Mouse (Mus musculus) neural tube, embryonic 15.5 days (tissue): ENCODE data around the gene Ccnb1. TPM values are rescaled to one million over a fixed set of nuclear protein-coding genes. Genes with fewer than 3 reads are reported as not detected.
A peak's percentile ranks its signal among the peaks of the same experiment; 100 is the strongest.
"Not testable (repeated sequence)": the region's sequence is repeated elsewhere in the genome, so short reads cannot be mapped to it uniquely, and the experiment has no call there.

Source experiments
- ATAC-seq: fragments of 200-750 bp; cut with Nextera tagmentation; 2 replicates; pipeline ENCODE4 v1.8.0; 2017; ENCODE audit warnings: mild to moderate bottlenecking, moderate TSS enrichment, moderate library complexity; ENCODE audit not compliant: low FRiP score
- H3K27ac ChIP-seq: fragments of 300-500 bp; sonication (generic); replicated peaks from 2 replicates; pipeline ENCODE4 v1.5.1; 2015; ENCODE audit warnings: mild to moderate bottlenecking, inconsistent platforms
- H3K27me3 ChIP-seq: fragments of 300-500 bp; sonication (generic); replicated peaks from 2 replicates; pipeline ENCODE4 v1.6.1; 2015; ENCODE audit warnings: inconsistent platforms
- H3K36me3 ChIP-seq: fragments of 300-500 bp; sonication (generic); 2 replicates; pipeline ENCODE4 v1.6.1; 2015; ENCODE audit warnings: inconsistent platforms
- H3K4me1 ChIP-seq: fragments of 300-500 bp; sonication (generic); 2 replicates; pipeline ENCODE4 v1.6.1; 2015; ENCODE audit warnings: inconsistent platforms
- H3K4me2 ChIP-seq: fragments of 300-500 bp; sonication (generic); 2 replicates; pipeline ENCODE4 v1.6.1; 2015; ENCODE audit warnings: inconsistent platforms, mild to moderate bottlenecking, moderate library complexity
- H3K4me3 ChIP-seq: fragments of 300-500 bp; sonication (generic); replicated peaks from 2 replicates; pipeline ENCODE4 v1.5.1; 2015; ENCODE audit warnings: mild to moderate bottlenecking, inconsistent platforms
- H3K9ac ChIP-seq: fragments of 300-500 bp; sonication (generic); replicated peaks from 2 replicates; pipeline ENCODE4 v1.6.1; 2015; ENCODE audit warnings: mild to moderate bottlenecking, inconsistent platforms
- H3K9me3 ChIP-seq: fragments of 300-500 bp; sonication (generic); replicated peaks from 2 replicates; pipeline ENCODE4 v1.6.1; 2016; ENCODE audit warnings: inconsistent platforms
- WGBS: fragments of 180-500 bp; shearing (Covaris S2); methylation state at CpG from one replicate; pipeline ENCODE4 v1.1.7; 2015; ENCODE audit warnings: mixed read lengths; 5-methylcytosine and 5-hydroxymethylcytosine counted together
- polyA plus RNA-seq: library from polyadenylated mRNA; unstranded; fragments of >200 nt; fragmentation: Nextera tagmentation; extraction: Ambion mirVana; gene quantifications from 2 replicates; pipeline ENCODE4 v1.2.1, GENCODE M21; 2015

The Ccnb1 gene
- polyA plus RNA-seq, 1 experiment from 2014 or later = 28.1 TPM

- H3K36me3 ChIP-seq = peaks cover 60% of the 10 kb centered on the region
Measured at GRCm38 (mm10) chr13:100805776-100806175, 19.4 kb upstream of the Ccnb1 start.

GRCm38 (mm10) chr13:100797171-100797570, 10.8 kb upstream of the Ccnb1 start:
- H3K27ac ChIP-seq = no peak overlapping the region
- 94% methylated on average over 6 of the region's 6 CpGs for WGBS
- no peak overlapping the region for H3K4me3 ChIP-seq
- H3K9ac ChIP-seq = no peak overlapping the region
- H3K4me2 ChIP-seq = no peak overlapping the region
- no peaks in the 10 kb centered on the region for H3K9me3 ChIP-seq
- H3K4me1 ChIP-seq = no peaks in the 10 kb centered on the region
- peaks cover 8% of the 10 kb centered on the region for H3K36me3 ChIP-seq
- no peak for ATAC-seq
- no peaks in the 10 kb centered on the region for H3K27me3 ChIP-seq

More at GRCm38 (mm10) chr13:100805776-100806175, 19.4 kb upstream of the Ccnb1 start:
- no peaks in the 10 kb centered on the region for H3K27me3 ChIP-seq
- no peak overlapping the region for H3K9ac ChIP-seq
- H3K4me2 ChIP-seq = no peak overlapping the region
- no peaks in the 10 kb centered on the region for H3K9me3 ChIP-seq
- ATAC-seq = no peak
- no peak overlapping the region for H3K27ac ChIP-seq
- H3K4me3 ChIP-seq = no peak overlapping the region
- H3K4me1 ChIP-seq = no peaks in the 10 kb centered on the region
- WGBS = 99% methylated on average over 3 of the region's 3 CpGs

GRCm38 (mm10) chr13:100789083-100789482, 2.7 kb upstream of the Ccnb1 start:
- Histone ChIP-seq H3K27me3 (no peaks in the 10 kb centered on the region), H3K4me2 (no peak overlapping the region), H3K27ac (no peak overlapping the region), H3K36me3 (no peaks in the 10 kb centered on the region), H3K9me3 (no peaks in the 10 kb centered on the region), H3K4me1 (peaks cover 5% of the 10 kb centered on the region), H3K4me3 (no peak overlapping the region), H3K9ac (no peak overlapping the region)
- 85% methylated on average over 3 of the region's 3 CpGs for WGBS
- ATAC-seq = no peak

- not testable (repeated sequence) for H3K4me1 ChIP-seq, H3K4me3 ChIP-seq, H3K4me2 ChIP-seq, H3K9me3 ChIP-seq, H3K27ac ChIP-seq, H3K36me3 ChIP-seq, H3K9ac ChIP-seq, H3K27me3 ChIP-seq, ATAC-seq
- 95% methylated on average over 12 of the region's 14 CpGs for WGBS
Measured at GRCm38 (mm10) chr13:100788057-100788456, 1.7 kb upstream of the Ccnb1 start.

- Histone ChIP-seq H3K27me3 (no peaks in the 10 kb centered on the region), H3K9ac (no peak overlapping the region), H3K4me2 (no peak overlapping the region), H3K4me3 (no peak overlapping the region), H3K9me3 (no peaks in the 10 kb centered on the region), H3K27ac (no peak overlapping the region), H3K4me1 (peaks cover 5% of the 10 kb centered on the region), H3K36me3 (no peaks in the 10 kb centered on the region)
- WGBS = 72% methylated on average over 6 of the region's 6 CpGs
- ATAC-seq = no peak
Measured at GRCm38 (mm10) chr13:100787316-100788010, 1.1 kb upstream of the Ccnb1 start.

GRCm38 (mm10) chr13:100785806-100786413, 460 bp downstream of the Ccnb1 start:
- under 1% methylated on average over 30 of the region's 30 CpGs for WGBS
- H3K4me2 ChIP-seq = peak overlapping the region; percentile 98
- peak overlapping the region; percentile 56 for H3K4me3 ChIP-seq
- H3K9me3 ChIP-seq = no peaks in the 10 kb centered on the region
- no peaks in the 10 kb centered on the region for H3K27me3 ChIP-seq
- peak overlapping the region; percentile 36 for H3K9ac ChIP-seq
- peaks cover 5% of the 10 kb centered on the region for H3K4me1 ChIP-seq
- no peaks in the 10 kb centered on the region for H3K36me3 ChIP-seq
- no peak overlapping the region for H3K27ac ChIP-seq
- ATAC-seq = peak; percentile 49; the same call in 1 of the 2 replicates

GRCm38 (mm10) chr13:100777491-100777890, 8.9 kb downstream of the Ccnb1 start:
- H3K27me3 ChIP-seq = no peaks in the 10 kb centered on the region
- no peak overlapping the region for H3K27ac ChIP-seq
- H3K9ac ChIP-seq = no peak overlapping the region
- no peaks in the 10 kb centered on the region for H3K36me3 ChIP-seq
- peaks cover 15% of the 10 kb centered on the region for H3K4me1 ChIP-seq
- WGBS = 82% methylated on average over 3 of the region's 3 CpGs
- no peak overlapping the region for H3K4me2 ChIP-seq
- no peak overlapping the region for H3K4me3 ChIP-seq
- ATAC-seq = no peak
- no peaks in the 10 kb centered on the region for H3K9me3 ChIP-seq

- H3K4me3 ChIP-seq = no peak overlapping the region
Measured at GRCm38 (mm10) chr13:100776710-100777109, 9.7 kb downstream of the Ccnb1 start.

GRCm38 (mm10) chr13:100776056-100776419, 10.3 kb downstream of the Ccnb1 start:
- 12% methylated on average over 8 of the region's 8 CpGs for WGBS
- peaks cover 15% of the 10 kb centered on the region for H3K4me1 ChIP-seq

More at GRCm38 (mm10) chr13:100776710-100777109, 9.7 kb downstream of the Ccnb1 start:
- ATAC-seq = no peak
- no peaks in the 10 kb centered on the region for H3K9me3 ChIP-seq
- peaks cover 15% of the 10 kb centered on the region for H3K4me1 ChIP-seq
- 65% methylated on average over 6 of the region's 6 CpGs for WGBS
- H3K4me2 ChIP-seq = peak overlapping the region; percentile 100; the same call in 1 of the 2 replicates
- no peaks in the 10 kb centered on the region for H3K27me3 ChIP-seq
- H3K27ac ChIP-seq = no peak overlapping the region
- no peak overlapping the region for H3K9ac ChIP-seq
- no peaks in the 10 kb centered on the region for H3K36me3 ChIP-seq

GRCm38 (mm10) chr13:100775252-100776055, 10.9 kb downstream of the Ccnb1 start, which contains the start of gene Cenph:
Gene Cenph, minus strand, starts transcription at chr13:100775899.
- Histone ChIP-seq H3K27me3 (no peaks in the 10 kb centered on the region), H3K4me1 (peaks cover 15% of the 10 kb centered on the region), H3K4me3 (peak within 1 kb of the TSS; percentile 68), H3K4me2 (peak within 1 kb of the TSS; percentile 100), H3K9ac (peak within 1 kb of the TSS; percentile 60), H3K9me3 (no peaks in the 10 kb centered on the region), H3K36me3 (no peaks in the 10 kb centered on the region), H3K27ac (peak within 1 kb of the TSS; percentile 42)
- peak; percentile 97 for ATAC-seq
- WGBS = under 1% methylated on average over 46 of the region's 46 CpGs

More at GRCm38 (mm10) chr13:100776056-100776419, 10.3 kb downstream of the Ccnb1 start:
- Histone ChIP-seq H3K9me3 (no peaks in the 10 kb centered on the region), H3K4me2 (peak overlapping the region; percentile 100), H3K4me3 (peak overlapping the region; percentile 68), H3K9ac (peak overlapping the region; percentile 60; the same call in 1 of the 2 replicates), H3K27ac (peak overlapping the region; percentile 42), H3K27me3 (no peaks in the 10 kb centered on the region), H3K36me3 (no peaks in the 10 kb centered on the region)
- ATAC-seq = no peak

- no peaks in the 10 kb centered on the region for H3K36me3 ChIP-seq
- no peaks in the 10 kb centered on the region for H3K9me3 ChIP-seq
- H3K4me2 ChIP-seq = peak overlapping the region; percentile 100
- peaks cover 15% of the 10 kb centered on the region for H3K4me1 ChIP-seq
- H3K4me3 ChIP-seq = peak overlapping the region; percentile 68; the same call in 1 of the 2 replicates
- no peaks in the 10 kb centered on the region for H3K27me3 ChIP-seq
- ATAC-seq = no peak
- H3K9ac ChIP-seq = no peak overlapping the region
- no peak overlapping the region for H3K27ac ChIP-seq
Measured at GRCm38 (mm10) chr13:100774704-100775103, 11.7 kb downstream of the Ccnb1 start.
